20 mouse cellular contexts compared by ENCODE assay signal in genomic region chr9:8693177-8693576, GRCm38 (mm10).
DNase-seq lines count a peak whose midpoint lies in the region; ATAC-seq lines count a peak whose summit lies in the region.
"Had no signal": no experiment of that assay in that cellular context is flagged by ENCODE, and none has a peak within 500 bp of the region (broad histone marks: within the 10 kb centered on the region; RNA-seq: fewer than 3 reads in every experiment).

No protein-coding gene starts in this region.

- ATAC-seq in hematopoietic stem cell, adult 5-6 weeks (replicated peaks in 1 of 2; ENCODE audit: insufficient read depth in 1 of 2, low FRiP score in 2 of 2, low TSS enrichment in 1 of 2, low read depth in 1 of 2, poor library complexity in 2 of 2, severe bottlenecking in 2 of 2): peak; percentile 92 to 96
- peak; percentile 82 for ATAC-seq in megakaryocyte-erythroid progenitor cell, adult 5-6 weeks (replicated peaks; ENCODE audit: low FRiP score, low TSS enrichment, poor library complexity, severe bottlenecking)
- ATAC-seq: CD4-positive, CD25-positive, alpha-beta regulatory T cell, adult 4 months; forebrain, embryonic 14.5 days; forebrain, postnatal 0 days; hindbrain, postnatal 0 days; inflammation-experienced regulatory T-cells, adult 6 months had no signal

- peak; percentile 16 for DNase-seq in thymus, postnatal 0 days (ENCODE audit: low spot score)
- DNase-seq in thymus, postnatal 36 days: no peak
- DNase-seq in left cerebral cortex, adult 9 months (ENCODE audit: low spot score in 2 of 2): no peak
- no peak for DNase-seq in cerebellum, adult 11 months
- DNase-seq in adrenal gland, postnatal 14 days: no peak
- DNase-seq: adrenal gland, adult 2 months; adrenal gland, postnatal 25 days; cerebellum, adult 18-20 months; cerebellum, adult 9-10 months; cerebellum, postnatal 14 days; forebrain, postnatal 0 days; gastrocnemius, postnatal 25 days; heart, postnatal 10 days; heart, postnatal 36 days had no signal
